Mouse (Mus musculus) monocyte, adult 2 months (primary cell): ENCODE measurements around the gene Rhbdf1.
A peak's percentile ranks its signal among the peaks of the same experiment; 100 is the strongest.

Experiments
- DNase-seq, 2 experiments: peaks; one replicate each; pipeline ENCODE4 v3.0.0; 2022; ENCODE audit warnings: low spot score in 2 of 2, low read depth in 1 of 2

Rhbdf1 gene

DNA sequence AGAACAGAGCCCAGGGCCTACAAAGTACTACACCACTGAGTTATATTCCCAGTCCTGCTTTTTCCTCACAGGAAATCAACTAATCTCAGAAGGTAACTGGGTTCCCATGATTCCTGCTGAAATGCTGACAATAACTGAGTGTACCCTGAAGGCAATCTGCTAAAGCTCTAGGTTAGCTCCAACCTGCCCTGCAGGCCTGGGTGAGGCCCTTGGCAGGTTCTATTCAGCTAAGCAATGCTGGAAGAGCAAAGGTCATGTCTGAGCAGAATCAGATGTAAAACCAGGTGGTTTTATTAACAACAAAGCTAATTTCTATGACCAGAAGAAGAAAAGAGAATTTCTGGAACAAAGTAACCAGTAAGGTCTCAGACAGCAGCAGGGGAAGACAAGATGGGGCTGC is 19.3 kb upstream of the Rhbdf1 start:
- no peak for DNase-seq

DNA sequence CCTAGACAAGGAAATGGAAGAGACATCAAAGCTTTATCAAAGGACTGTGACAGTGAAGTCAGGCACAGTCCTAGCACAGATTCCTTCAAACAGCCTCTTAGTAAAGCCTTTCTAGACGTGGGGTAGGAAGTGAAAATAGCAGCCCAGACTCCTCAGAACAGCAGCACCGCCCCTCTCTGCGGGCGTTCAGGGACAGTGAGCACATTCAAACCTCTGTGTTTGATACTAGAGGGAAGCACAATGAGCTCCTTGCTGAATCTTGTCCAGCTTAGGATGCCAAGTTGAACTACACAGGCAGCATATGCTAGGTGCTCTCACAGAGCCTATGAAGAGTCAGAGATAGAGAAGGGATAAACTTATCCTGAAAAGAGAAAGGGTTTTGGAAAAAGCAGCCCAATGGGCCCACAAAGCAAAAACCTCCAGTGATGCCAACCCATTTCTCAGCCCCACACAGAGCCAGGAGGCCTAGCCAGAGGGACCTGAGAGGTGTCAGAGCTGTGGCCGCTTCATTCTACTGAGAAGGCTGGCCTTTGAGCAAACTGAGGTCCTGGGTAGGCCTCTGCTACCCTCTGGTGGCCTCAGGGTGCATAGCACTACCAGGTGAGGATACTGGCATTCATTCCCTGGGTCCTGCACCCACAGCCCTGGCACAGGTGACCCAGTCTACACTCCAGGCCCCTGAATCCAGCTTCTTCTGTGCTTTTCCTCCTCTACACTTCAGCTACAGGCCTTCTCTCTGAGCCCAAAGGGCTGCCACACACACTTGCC is 16.2 kb upstream of the Rhbdf1 start:
- DNase-seq = peak in 1 of 2 experiments; percentile 62

DNA sequence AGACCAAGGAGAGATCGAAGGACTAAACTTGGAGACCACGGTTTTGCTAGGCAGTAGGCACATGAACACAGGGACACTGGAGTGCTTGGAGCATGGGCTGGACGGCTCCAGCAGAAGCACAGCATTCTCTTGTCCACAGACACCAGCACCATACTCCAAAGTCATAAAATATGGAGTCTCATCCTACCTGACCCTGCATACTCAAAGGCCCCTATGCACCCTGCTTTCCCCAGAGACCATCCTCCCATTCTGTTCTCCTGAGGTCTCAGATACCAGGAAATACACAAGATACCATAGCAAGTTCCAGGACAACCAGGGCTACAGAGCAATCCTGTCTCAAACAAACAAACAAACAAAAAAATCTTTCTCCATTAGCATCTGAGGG is 15.3 kb upstream of the Rhbdf1 start:
- no peak for DNase-seq

DNA sequence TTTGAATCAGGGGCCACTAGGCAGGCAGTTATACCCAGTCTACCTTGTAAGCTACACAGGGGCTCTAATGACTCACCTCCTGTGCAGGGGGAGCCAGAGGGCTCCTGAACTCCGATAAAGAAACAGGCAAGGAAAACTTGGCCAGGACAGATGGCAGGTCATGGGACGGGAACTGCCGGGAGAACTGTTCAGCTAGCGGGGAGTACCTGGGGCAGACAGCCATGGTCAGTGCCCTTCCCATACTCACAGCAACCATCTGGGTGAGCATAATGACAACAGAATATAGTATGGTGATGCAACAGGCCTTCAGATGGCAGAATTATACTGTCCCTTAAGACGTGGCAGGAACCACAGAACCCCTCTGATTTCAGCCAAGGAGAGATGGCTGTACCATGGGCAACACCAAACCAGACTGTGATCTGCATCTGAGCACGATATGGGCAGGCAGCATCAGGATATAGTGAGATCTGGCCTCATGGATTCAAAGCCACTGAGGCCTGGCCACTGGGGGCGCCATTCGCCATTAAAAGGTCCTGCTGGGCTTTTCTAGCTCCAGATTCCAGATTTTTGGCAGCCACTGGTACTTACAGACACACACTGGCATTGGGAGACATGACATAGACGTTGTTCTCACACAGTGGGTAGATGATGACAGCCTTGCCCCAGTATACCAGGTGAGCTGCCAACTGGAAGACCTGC is 14.8 kb upstream of the Rhbdf1 start:
- DNase-seq = no peak

DNA sequence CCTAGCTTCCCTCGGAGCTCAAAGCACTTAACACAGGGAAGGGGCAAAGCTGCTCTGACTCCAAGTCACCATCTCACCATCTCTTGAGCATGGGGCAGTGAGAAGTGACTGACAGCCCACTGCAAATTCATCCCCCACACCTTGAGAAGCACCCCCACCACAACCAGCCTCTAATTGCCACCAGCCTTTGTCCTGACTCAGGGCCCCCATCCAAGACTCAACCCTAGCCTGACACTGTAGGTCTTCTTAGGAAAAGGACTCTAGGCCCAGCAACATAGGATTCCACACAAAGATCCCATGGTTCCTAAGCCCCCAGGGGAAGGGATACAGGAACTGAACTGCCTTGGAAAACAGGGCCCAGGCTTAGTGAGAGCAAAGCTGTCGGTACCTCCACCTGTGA is 14.0 kb upstream of the Rhbdf1 start:
- DNase-seq = no peak

DNA sequence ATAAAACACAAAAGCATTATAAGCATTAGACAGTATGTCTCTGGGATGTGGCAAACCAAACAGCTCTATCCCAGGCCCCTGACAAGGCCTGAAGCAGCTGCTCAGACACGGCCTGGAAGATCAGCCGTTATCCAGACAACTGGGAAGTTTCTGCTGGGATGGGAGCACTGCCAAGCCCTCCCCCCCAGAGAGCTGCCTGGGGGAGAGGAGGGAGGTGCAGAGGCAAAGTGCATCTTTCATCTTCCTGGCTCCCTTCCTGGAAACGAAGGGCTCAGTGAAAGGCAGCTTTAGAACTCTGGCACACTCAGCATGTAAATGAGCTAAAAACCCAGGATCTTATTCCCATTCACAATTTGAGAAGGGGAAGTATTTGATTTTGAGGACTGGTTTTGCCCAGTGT is 13.5 kb upstream of the Rhbdf1 start:
- no peak for DNase-seq

DNA sequence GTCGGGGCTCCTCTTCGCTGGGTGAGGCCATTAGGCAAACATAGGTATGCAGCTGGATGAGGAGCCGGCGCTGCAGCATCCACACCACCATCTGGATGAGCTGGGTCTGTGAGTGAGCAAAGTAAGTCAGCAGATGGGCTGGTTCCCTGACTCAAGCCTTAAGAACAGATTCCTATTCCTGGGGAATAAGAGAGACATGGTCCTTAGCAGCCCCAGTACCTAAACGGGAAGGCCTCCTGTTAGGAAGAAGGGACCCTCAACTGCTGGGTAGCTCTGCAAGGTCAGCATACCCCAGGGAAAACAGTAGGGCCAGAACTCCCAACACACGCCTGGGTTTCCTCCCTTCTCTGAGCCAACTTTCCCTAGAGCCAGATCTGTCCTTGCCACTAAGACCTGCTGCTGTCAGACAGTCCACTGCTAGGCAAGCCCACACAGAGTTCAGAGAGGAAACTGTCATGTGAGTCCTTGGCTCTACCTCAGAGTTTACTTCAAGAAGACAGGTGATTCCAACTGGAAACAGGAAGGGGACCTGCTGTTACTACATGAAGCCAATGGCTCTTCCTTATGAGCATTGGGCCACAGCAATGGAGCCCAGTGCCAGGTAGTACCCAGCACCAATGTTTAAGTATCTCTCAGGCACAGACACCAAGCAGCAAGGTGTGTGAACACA is 12.9 kb upstream of the Rhbdf1 start:
- DNase-seq = no peak

DNA sequence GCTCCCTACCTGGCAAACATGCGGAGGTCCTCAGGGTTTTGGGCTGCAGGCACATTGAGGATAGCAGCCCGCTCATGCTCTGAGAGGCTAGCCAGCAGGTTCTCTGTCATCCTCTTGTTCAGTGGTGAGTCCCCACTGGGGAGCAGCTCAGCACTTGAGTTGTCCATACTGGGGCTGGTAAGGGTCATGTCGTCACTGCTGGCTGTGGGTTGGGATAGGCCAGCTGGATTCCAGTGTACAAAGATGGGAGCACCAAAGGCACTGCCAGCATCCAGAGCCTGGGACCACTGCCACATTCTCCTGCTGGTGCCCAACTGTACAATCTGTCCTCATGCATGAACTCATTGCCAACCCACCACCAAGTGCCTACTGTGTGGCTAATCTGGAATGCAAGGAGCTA is 11.8 kb upstream of the Rhbdf1 start:
- DNase-seq = no peak

DNA sequence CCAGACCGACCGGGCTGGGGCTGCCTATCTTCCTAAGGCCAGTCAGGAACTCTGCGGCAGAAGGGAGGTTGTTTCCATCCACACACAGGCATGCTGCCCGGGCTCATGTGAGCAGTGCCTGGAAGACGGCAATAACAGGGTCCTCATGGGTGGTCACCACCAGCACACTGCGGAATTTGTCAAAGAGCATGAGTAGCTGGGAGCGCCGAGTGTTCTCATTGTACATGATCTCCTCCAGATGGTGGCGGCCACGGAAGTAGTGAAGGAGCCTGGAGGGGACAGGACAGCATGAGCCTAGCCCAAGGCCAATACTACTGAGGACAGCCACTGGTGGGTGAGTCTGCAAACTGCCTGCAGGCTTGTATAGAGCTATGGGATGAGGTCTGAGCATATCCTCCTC is 10.7 kb upstream of the Rhbdf1 start:
- no peak for DNase-seq

DNA sequence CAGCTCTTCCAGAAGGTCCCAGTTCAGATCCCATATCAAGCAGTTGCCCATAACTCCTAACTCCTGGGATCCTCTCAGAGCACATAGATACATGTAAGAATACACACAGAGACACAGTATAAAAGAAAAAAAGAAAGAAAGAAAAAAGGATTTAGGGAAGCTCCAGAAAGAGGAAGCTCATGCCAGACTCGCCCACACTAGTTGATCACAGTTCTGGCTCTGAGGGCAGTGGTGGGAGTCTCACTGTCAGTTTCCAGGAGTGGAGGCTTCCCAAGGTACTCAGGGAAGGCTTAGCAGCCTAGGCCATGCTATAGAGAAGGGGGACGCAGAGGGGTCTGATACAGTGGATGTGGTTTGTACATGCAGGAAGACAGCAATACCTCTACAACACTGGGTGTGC is 9.0 kb upstream of the Rhbdf1 start:
- no peak for DNase-seq

DNA sequence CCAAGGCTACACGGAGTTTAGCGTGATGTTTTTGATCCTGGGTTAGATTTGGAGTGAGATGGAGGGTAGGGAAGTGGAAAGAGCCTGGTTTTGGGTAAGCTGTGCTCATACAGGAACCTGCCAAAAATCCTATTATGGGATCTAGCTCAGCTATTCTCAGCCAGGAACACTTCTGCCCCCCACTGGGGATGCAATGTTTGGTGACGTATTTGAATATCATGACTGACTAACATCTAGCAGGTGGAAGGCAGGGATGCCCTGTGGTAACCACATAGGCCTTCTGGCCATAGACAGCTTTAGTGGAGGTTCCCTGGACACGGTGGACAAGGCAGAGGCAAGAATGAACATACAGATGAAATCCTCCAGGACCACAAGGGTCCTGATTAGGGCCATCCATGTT is 8.1 kb upstream of the Rhbdf1 start:
- no peak for DNase-seq

DNA sequence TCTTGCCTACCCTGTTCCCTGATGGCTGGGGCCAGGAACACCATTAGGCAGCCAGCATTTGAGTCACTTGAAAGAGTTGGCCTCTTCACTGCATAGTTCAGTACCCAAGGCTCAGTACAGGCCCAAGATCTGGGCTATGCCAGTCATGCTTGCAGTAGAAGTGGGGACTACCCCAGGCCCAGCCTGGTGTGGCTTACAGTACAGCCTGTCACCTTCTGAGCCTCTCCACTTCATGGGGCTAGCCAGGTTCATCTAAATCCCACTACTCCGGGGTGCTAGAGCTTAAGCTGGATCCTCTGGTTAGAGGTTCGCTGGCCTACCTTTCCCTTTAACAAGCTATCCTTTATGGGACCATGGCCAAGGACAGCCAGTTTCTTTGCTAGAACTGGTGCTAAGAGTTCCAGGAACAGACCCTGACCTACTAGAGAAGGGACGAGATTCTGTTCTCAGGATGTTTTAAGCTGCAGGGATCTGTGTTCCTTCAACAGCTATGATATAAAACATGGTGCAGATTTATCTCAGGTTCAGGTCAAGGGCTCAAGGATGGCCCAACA is 6.3 kb upstream of the Rhbdf1 start:
- DNase-seq = no peak

DNA sequence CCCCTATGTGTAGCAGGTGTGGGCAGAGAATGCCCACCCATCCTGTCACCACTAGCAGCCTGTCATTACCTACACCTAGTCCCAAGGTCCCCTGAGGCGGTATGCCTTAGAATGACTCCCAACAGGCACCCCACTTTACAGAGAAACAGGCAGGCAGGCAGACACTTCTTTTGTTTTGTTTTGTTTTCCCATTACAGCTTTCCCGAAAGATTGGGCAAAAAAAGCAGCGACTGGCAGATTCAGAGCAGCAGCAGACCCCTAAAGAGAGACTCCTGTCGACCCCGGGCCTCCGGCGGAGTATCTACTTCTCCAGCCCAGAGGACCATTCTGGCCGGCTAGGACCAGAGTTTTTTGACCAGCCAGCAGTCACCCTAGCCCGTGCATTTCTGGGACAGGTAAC is 5.5 kb upstream of the Rhbdf1 start:
- no peak for DNase-seq

DNA sequence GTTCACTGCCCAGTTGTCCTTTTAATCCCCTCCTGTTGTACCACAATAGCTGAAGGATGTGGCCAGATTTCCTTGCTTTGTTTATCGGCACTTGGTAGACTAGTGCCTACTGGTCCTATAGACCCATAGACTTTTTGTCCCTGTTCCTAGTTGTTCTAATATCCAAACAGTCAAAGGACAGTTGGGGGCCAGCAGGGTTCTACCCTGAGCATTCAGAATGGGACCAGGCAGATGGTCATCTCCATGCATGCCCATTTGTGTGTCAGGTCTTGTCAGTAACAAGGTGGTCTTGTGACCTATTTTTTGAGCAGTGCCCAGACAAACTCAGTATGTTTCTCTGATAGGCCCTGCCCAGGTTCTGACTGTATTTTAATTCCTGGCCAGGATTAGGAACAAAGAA is 4.9 kb upstream of the Rhbdf1 start:
- no peak for DNase-seq

DNA sequence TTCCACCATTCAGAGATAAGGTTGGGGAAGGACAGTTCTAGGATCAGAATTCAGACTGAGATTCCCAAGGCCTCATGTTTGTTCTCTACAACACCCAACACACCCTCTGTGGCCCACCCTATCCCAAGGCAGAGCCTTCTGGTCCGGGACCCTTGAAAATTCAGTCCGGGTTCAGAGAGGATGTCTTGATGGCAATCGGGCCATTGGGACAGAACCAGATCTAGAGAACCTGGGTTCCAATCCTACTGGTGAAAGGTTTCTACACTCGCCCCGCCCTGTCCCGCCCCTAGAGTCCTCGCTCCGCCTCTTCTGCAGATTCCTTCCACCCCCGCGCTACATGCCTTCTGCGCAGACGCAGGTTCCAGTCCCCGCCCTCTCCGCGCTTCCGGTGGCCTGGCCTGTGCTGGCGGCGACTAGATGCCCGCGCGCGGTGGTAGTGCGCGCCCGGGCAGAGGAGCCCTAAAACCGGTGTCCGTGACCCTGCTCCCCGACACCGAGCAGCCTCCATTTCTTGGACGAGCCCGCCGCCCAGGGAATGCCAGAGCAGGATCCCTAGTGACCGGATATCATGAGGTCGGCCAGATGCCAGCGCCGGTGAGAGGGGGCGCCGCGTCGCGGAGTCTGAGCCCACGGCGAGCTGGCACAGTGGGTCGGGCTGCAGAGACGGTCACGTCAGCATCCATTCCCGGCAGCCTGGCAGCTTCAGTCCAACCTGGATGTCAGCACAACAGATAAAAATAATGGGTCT is 4.2 kb upstream of the Rhbdf1 start, which contains the start of gene Mpg:
TSS of gene Mpg (plus strand) at position 382 of the 748 bp plus-strand sequence.
- DNase-seq = peak; percentile 55 to 79

DNA sequence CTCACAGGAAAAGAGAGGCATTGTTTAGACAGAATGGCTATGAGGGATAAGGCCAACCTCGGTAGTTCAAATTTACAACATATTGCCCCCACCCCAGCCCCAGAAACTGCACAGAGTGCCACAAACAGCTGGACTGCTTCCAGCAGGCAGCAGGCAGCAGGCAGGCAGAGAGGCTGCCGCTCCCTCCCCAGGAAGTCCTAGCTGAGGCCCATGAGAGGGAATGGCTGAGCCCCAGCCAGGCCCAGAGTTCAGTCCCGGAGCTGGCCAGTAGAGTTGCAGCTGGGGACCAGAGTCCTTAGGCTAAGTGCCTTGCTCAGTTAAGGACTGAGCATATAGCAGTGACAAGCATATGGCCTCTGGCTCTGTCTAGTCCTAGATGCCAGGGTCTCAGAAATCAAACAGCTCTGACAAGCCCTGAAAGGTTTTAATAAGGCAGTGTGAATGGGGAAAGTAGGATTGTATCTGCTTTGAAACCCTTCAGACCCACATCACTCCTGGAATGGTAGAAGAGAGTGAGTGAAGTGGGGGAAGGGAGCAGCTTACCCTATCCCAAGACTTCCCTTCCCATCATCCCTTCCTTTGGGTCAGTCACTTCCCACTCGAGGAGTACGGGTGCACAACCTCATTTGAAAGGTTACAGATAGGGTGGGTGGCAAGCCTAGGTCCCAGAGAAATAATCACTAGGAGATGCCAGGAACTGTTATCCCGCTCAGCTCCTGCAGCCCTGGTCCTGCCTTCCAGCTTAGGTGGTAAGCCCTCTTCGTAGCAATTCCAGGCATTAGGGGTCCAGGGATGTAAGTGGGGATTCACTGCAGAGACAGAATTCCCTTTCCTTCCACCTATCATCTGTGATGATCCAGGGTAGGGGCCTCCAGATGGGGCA is 3.4 kb upstream of the Rhbdf1 start:
- DNase-seq = no peak

DNA sequence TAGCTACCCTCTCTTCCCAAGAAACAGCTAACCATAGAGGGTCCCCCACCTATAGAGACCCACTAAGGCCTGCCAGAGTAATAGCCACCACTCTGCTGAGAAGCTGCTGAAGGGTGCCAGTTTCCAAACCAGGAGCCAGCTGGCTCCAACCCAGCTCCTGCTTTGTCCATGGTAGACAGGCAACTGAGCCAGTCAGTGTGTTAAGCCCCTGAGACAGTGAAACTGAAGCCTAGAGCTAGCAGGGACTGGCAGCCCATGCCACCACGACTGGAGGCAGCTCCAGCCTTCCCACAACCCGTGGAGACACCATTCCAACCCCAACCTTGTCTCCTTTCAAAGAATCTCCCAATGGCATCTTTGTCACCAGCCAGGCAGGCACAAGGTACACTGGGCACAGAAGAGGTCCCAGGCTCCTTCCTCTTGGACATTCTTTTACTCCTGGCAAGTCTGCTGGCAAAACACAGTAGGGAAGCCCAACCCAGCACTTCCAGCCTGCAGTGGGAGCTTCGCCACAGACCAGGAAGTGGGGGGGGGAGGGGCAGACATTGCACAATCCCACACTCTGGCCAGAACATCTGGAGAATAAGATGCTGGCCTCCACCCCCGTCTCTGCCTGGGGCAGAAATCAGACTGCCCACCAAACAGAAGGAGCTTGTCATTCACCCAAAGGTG is 2.5 kb upstream of the Rhbdf1 start:
- DNase-seq = no peak

DNA sequence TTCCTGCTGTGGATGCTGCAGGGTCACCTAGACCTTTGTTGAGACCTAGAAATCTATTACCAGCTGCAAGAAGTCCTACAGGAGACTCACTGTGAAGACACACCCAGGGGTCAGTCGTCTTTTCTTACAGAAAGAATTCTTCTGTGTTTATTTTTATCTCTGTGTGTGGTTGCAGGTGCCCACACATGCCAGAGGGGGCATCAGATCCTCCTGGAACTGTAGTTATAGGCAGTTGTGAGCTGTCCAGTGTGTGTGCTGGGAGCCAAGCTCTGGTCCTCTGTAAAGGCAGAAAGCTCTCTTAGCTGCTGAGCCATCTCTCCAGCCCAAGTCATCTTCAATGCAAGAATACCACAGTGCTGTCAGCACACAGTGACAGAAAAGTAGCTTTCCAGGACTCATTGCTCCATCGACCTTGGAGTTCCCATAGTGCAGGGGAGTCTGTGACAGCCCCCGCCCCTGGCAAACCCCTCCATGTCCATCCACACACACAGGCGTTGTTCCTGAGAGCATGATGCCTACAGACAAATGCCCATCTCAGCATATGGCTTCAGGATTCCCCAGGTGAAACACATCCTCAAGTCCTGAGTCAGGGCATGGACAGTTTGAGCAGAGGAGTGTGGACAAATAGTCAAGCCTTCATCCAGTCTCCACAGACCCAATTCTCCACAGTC is 1.3 kb upstream of the Rhbdf1 start:
- no peak for DNase-seq

DNA sequence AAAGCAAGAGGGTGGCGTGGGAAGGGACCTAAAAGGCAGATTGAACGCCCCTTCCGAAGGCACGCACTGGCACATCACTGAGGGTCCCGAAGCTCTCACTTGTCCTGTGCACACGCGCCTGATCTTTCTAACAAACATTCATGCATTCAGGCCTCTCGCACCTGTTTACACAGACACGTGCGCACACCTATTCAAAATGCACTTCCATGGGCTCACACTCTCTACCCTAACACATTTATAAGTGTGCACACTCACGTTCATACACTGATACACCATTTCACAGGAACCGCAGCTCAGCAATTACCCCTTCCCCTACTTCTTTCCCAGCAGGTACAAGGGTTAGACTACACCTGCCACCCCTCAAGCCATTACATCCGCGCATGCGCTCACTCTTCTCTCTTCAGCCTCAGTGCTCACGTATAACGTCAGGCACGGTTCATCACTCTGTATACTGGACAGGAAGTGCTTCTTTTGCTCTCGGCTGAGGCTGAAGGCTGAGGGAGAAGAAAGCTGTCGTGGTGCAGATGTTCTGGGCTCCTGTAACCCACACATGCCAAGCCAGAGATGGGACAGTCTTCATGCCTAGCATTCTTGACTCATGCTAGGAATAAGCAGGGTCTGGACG is 582 bp upstream of the Rhbdf1 start:
- DNase-seq = no peak
